Mouse (Mus musculus): ENCODE data around the gene Cd48.
"Not testable (repeated sequence)": the region's sequence is repeated elsewhere in the genome, so short reads cannot be mapped to it uniquely, and the experiment has no call there.

Gene Cd48

DNA sequence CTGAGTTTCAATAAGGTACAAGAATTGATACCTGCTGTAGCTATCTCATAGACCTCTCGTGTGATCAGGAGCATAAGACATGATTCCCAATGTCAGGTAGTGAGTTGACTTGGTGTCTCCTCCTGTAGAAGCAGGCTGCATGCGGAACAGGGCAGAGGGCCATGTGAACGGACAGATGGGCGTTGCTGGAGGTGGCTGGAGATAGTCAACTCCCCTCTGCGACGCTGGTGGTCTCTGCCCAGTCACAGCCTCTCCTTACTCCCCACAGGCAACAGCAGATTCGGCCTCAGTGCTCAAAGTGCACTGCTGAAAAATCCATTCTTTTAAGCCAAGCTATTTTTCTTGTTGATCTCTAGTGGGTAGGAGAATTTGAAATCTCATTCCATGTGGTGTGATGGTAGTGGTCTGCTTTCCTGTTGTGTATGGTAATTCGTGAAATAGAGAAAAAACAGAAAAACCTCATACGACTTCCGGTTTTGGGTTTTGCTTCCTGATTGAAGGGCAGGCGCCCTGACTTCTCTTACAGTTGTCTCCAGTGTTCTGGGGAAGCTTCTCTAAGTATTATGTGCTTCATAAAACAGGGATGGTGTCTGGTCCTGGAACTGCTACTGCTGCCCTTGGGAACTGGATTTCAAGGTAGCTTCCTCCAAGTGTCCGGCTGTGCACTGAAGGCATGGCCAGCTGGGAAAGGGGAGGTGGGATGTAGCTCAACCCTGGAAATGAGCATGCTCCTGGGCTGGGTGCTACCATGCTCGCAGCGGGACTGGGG lies at the start of gene Cd48:
Cd48 (plus strand) TSS at position 479 of the 769 bp plus-strand sequence.
- no peak for DNase-seq

DNA sequence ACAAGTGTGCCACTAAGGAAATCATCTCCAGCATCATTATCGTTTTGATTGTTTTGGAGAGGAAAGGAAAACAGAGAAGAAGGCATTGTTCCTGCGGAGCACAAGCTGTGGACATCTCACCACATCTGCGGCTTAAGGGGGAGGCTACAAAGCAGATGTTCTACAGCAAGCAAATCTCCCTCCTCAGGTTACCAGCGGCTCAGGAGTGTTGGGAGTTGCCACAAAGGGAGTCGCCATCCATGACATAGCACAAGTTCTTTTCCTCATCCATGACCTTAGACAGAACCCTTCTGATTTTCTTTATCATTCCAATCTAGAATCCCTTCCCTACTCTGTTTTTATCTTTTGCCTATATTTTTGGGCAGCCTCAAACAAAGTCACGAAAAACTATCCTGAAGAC lies 46.1 kb upstream of the Cd48 start:
- DNase-seq, result no peak

DNA sequence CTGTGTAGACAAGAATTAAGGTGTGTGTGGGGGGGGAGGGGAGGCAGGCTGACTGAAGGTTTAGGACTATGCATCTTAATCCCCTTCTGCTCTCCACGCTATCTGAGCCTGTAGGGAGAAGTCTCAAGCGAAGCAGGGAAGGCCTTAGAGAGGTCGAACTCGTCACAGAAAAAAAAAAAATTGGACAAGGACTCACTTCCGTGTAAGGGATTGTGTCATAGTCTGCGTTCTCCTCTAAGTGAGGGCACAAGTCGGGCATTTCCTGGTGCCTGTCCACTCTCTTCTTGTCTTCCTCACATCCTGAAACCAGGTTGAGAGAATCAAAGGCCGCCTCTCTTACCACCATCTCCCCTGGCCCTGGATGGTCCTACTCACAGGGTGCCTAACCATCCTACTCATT lies 44.7 kb upstream of the Cd48 start:
- no peak for DNase-seq

DNA sequence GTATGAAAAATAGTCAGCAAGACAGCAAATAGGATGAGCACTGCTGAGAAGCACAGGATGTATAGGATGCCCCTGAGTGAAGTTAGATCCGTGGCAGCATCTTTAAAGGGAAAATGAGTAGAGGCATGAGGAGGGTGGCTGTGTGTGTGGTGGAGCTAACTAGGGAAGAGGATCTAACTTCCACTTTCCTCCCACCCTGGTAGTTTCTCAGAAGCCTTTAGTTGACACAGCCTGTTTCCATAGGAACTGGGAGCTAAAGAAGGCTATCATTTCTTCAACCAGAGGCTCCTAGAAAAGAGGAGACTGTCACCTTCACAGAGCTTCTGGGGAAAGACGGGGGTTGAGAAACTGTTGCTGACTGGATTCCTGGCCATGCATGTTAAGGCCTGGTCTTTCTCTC lies 43.1 kb upstream of the Cd48 start:
- DNase-seq, result no peak

DNA sequence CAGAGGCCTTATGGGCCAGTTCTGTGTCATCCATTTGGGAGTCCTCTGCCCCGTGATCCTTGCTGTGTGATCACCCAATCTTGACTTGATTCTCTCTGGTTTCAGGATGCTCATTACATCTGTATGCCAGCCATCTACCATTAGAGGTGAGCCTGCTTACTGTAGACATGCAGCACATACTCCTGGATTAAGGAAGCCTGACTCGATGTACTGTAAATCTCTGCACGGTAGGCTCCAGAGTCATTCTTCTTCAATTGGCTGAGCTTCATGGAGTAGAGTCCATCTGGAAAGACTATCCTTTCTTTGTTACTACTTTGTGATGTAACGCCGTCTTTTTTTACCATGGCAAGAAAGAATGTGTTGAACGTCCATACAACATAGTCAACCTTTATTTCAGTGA lies 41.0 kb upstream of the Cd48 start:
- no peak for DNase-seq

DNA sequence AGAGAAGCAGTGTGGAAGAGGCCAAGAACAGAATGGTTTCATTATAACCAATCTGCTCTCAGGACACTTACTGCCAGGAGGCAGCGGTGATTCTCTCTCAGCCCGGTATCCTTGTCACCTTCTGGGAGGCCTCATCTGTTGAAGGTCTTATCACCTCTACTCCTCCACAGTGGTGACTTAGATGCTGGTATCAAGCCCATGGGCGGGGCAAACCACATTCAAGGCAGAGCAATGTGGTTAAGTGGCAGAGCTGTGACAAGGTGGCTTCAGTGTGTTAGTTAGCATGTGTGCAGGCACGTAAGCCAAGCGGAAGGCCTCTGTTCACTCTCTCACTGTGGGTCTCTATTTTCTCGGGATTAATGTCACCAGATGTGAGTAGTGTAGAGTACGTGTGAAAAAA lies 38.2 kb upstream of the Cd48 start:
- no peak for DNase-seq

DNA sequence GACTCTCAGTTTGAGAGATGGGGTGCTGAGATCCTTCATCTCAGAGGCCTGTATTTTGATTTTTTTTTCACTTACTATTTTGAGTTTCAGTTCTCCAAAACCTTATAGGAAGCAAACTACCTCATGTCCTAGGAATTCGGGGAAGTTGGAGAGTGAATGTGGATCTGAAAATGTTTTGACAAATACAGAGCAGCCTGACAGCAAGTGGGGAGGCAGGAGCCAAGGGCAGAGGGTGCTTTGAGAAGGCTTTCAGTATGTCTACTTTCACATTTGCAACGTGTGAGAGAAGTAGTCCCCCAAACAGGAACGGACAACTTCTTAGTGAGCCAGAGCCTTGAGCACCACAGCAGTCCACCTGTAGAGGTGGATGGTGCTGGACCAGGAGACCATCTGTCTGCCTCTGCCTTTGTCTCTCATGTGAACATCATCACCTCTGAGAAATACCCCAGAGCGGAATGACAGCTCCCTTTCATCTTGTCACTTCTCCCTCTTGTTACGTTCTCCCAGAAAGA lies 35.3 kb upstream of the Cd48 start:
- DNase-seq, result no peak

DNA sequence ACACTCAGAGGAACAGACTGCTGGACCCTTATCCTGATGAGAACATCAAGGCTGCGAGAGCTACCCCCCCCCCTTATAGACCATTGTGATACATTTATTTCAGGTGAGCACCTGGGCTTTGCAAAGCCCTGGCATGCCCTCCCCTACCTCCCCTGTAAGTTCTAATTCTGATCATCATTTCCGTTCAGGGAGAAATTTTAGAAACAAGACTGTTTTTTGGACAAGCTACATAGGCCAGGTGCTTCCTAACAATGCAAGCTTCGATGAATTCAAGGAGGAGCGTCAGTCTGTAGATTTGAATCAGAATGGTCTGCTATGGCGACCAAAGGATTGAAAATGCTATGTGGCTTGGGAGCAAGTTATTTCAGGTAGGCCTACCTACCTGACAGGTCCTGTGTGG lies 34.1 kb upstream of the Cd48 start:
- DNase-seq, result no peak

DNA sequence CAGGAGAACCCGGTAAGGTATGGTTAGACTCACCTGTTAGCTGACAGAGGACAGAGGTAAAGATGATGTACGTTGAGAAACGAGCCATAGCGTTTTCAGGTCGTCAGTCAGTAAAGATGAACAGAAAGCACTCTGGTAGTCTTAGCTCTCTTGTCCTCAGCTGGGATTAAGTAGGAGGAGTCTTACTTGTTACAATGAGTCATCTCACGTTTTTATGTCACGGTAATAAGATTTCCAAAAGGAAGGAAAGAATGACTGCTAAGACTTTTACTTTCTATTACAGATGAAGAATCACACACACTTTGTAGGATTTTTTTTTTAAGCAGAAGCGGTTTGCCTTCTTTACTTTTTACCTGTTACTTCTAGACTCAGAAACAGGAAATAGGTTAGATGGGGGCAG lies 33.0 kb upstream of the Cd48 start:
- DNase-seq, result no peak

DNA sequence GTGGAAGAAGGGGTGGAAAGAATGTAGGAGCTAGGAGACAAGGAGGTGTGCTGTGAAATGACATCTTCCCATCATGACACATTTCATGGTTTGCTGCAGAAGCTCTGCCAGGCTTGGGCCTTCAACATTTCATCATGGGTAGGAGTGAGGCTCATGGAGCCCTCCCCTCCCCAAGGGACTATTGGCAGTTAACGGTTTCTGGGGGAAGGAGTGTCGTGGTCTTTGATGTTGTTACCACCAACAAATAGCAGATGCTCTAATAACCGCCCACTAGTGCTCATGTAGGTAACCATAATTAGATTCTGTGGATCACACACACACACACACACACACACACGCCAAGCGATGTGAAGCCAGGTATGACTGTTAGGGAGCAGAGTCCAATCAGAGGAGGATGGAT lies 29.1 kb upstream of the Cd48 start, which contains the start of gene Slamf7:
Slamf7 (minus strand) TSS at position 302 of the 400 bp plus-strand sequence.
- no peak for DNase-seq

DNA sequence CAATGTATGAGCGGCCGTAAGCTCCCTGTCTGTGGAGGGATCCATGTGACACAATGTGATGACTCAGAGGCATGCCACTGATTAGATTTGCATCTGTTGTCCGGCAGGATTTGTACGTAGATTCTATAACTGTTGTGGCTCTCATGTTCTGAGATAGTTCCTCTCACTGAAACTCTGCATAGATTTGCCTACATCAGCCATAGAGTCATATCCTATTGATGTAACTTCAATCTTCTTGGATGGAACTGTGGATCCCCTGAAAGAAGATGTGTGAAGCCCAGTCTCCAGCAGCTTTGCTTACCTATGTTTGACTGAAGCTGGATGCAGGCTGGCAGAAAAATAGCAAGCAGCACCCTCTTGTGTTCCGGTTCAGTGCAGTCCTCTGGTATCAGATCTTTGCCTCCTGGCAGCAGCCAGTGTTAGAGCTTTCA lies 23.2 kb upstream of the Cd48 start:
- no peak for DNase-seq

DNA sequence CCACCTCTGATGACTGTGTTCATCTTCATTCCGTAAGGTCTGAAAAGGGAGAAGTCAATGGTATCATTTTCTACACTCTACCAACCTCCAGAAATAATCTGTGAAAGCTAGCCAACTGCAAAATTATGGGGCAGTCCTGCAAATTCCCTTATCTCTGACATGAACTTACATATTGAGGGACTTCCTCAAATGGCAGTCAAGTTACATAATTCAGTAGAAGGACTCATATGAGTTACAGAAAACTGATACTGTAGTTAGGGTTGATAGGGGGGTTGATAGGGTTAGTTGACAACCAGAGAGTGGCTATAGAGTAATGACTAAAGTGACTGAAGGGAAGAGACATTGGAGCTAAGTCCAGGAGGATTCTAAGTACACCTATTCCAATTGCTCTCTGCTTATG lies 21.4 kb upstream of the Cd48 start:
- no peak for DNase-seq

DNA sequence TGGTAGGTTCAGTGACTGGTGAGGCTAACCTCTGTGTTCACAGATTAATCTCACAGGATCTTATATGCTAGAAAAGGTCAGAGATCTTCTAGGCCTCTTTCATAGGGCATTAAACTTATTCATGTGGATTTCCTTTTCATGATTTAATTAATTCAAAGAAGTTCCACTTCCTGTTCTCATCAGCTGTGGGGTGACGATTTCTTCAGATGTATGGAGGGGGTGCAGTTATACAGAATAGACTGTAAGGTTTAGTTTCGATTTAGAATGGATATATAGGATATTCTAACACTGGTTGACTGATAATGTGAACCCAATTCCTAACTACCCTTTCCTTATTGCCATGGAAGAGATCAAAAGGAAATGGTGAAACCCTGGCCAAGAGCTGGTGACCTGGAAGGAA lies 20.3 kb upstream of the Cd48 start:
- DNase-seq, result no peak

DNA sequence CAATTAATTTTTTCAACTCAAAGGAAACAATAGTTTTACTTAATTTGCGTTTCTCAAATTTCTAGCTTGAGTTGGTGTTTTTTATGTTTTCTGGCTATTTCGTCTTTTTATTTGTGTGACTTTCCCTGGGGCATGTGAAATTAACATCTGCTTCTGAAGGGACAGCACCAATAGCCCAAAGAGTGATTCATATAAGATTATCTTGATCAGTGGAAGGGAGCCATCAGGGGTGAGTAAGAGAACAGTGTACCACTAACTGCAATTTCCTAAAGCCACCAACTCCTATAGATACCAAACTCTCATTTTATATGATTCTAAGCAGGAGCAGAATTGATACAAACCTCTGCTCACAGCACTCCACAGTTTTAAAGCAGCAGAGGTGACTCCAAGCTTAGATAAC lies 18.1 kb upstream of the Cd48 start:
- DNase-seq, result no peak

DNA sequence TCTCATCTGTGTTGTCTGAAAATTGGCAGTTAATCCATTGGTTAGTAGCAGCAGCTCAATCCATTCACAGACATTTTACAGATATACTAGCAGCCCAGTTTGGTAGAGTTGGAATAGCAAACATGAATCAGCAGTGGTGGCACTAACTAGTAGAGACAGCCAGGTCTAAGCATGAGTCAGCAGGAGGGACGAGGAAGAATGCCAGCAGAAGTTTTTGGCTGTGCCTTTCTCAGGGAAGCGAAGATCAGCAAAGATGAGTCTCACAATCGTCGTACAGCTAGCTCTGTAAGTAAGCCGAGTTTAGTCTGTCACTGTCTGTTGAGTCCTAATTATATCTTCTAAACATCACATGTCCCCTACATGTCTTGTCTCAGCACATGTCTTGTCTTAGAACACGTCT lies 15.5 kb upstream of the Cd48 start:
- DNase-seq, result no peak

DNA sequence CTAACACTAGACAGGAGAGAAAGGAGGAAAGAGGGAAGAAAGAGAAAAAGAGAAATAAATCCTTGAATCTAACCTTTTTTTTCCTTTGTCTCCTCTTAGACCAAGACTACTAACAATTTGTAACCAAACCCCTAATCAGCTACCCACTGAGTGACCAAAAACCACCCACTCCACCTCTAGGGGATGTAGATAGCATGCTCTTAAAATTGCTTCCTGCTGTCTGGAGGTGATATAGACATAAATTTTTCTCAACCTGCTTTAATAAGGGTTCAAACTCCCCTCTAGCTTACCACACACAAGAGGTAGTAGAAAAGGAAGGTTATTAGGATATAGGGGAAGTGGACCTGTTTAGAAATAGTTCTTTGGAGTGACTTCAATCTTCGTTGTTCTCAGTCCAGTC lies 14.6 kb upstream of the Cd48 start:
- no peak for DNase-seq

DNA sequence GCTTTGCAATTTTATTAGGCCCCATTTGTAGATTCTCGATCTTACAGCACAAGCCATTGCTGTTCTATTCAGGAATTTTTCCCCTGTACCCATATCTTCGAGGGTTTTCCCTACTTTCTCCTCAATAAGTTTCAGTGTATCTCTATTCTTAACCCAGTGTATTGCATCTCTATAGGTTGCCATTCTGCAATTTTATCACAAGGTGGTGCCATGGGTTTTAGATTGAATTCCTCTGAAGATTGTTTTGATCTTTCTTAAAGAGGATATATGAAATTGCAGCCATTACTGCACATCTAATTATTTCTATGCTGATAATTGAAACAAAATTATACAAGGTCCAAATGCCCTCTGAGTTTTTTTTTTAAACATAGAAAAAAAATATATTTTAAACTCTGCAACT lies 9.4 kb upstream of the Cd48 start:
- DNase-seq, result not testable (repeated sequence)

DNA sequence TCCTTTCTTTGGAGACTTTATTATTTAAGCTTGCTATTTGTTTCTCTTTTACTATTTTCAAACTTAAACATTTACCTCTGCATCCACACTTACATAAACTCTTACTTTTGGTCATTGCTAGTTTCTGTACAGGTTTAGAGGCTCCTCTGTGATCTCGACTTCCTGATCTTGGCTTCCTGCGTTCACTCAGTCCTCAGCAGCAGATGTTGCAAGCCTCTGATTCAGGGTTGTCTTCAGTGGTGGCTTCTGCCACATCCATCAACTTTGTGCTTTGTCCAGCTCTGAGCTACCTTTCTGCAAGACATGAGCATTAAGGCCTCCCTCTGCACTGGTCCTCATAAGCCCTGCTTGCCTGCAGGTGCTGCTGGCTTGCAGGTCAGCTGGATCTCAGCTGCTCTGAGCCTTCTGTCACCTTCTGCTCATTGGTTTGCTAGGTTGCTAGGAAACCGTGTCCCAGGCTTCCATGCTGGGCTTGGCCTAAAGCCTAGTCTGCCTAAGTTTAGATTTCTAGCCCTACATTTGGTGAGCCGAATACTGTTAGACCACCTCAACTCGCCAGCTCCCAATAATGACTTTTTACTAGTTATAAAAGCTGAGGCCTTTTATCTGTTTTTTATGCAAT lies 8.8 kb upstream of the Cd48 start:
- peak; percentile 3 for DNase-seq

DNA sequence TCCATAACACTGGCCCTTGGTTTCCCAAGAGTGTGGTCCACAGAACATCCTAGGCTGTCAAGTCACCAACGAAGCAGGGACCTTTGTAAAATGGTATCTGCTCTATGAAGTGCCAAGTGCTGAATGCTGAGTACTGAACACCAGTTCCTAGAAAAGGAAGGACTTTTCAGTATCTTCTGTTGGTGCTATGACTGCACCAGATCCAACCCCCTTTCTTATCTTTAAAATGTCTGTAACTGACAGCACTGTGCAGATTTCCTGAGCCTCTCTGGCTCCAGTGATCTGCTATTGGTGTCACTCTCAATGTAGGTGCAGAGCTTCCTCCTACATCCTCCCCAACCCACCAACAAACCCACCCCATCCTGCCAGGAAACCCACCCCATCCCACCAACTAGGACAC lies 7.3 kb upstream of the Cd48 start:
- no peak for DNase-seq

DNA sequence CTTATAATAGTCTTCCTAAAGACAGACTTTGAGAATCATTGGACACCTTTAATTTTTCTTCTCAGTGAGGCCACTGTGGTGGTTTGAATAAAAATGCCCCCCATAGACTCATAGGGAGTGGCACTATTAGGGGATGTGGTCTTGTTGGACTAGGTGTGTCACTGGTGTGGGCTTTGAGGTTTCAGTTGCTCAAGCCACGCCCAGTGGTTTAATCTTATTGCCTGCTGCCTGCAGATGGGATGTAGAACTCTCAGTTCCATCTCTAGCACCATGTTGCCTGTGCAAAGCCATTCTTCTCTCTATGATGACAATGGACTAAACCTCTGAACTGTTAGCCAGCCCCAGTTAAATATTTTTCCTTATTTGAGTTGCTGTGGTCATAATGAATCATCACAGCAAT lies 4.1 kb upstream of the Cd48 start:
- DNase-seq, result no peak

DNA sequence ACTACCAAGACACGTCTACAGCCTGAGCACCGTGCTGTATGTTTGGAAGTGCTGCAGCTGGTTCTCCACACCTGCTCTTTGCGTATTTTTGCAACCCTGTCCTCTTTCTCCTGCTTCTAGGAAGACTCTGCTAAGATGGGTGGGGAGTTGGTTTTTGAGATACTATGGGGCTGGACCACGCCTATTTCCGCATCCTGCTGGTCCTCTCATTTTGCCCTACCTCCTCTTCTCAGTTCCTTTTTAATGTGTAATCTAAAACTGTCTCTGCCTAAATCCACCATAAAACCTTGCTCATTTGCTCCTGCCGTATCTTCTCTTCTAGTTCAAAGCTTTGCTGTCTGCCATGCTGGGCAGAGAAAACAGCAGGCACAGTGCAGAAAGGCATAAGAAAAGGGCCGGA lies 800 bp upstream of the Cd48 start:
- no peak for DNase-seq

DNA sequence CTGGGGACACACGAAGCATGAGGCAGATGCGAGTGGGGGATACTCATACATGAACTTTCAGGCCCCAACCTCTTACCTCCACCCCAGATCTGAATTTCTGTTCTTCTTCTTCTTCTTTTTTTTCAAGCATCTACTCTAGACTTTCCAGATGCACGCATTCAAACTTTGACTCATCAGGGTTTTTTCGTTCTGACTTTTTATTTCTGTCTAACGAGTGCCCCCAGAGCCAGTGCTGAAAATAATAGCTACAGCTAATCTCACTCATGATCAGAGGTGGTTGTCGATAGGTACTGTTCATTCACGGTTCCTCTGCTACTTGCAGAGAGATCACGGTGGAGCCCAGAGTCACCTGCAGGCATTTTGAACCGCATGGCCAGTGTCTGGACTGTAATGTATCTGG lies 3.1 kb downstream of the Cd48 start:
- no peak for DNase-seq

DNA sequence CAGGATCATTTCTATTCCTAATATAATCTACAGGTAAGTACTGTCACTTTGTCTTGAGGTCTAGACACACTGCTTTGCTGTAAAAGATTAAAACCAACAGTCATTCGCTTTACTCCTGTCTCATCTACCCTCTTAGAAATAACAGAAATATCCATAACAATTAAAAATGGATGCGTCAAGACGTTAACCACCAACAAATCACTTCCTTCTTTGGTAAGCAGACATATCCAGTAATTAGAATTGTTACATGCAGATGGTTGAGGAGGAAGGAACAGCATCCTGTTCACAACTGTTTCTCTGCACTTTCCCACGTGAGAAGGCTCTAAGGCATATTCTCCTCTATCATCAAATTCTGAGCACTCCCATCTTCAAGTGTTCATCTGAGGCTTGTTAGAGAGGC lies 5.5 kb downstream of the Cd48 start:
- no peak for DNase-seq

DNA sequence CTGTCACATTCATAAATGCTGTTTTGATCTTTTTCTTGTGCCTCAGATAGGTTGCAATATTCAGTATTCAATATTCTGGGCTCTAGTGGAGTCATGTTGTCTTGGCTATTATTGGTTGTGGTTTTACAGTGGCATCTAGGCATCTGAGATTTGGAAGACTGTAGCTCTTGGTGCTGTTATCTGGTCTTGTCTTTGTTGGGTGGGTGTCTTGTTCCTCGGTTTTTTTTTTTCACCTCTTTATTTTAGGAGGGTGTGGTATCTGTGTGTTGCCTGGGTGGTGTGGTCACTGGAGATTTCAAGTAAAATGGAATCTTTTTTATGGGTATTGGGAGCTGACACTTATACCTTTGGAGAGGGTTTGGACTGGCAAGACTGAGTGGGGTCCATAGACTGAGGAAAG lies 12.1 kb downstream of the Cd48 start:
- no peak for DNase-seq

DNA sequence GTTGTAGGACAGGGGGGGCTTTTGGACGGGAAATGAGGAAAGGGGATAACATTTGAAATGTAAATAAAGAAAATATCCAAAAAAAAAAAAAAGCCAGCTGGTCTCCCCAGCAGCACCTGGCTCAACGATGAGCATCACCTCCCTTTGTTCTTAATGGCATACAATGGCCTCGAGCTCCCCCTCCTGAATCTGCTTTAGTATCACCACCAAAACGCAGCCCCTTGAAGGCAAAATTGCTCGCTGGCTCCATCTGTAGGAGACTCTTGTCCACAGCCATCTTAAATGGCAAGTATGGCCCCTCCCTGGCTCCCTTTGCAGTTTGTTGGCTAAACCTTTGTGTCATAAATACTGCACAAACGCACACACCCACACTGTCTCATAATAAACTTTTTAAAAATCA lies 17.2 kb downstream of the Cd48 start:
- DNase-seq, result peak; percentile 63

Measured in embryo, embryonic 11 days (tissue).